Mouse (Mus musculus): ENCODE measurements around the gene Hspb2. TPM values are rescaled to one million over a fixed set of nuclear protein-coding genes. Genes with fewer than 3 reads are reported as not detected.

Gene Hspb2
- polyA plus RNA-seq, 1 experiment from 2014 or later, result 0.48 TPM

DNA sequence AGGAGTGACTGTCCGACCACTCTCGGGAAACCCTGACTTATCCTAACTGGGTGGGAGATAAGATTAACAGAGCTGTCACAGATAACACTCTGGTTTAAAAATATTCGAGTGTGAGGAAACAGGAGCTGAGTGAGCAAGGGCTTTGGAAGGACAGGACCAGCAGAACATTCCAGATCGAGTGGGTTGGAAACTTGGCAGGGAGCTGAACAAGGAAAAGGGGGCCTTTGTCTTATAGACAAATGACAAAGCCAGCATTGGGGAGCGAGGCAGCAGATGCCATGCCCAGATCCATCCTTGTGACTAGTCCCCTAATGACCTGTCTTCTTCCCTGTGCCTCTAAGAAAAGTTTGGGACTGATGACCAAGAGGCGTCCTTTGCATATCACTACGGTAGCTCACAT is 1.8 kb upstream of the Hspb2 start:
- 75% methylated on average over 7 of the region's 7 CpGs for WGBS
- no peak for DNase-seq (ENCODE audit: low spot score, missing footprints)
- Histone ChIP-seq H3K4me1 (ENCODE audit: control insufficient read depth, insufficient read depth, low read length) (no peaks in the 10 kb centered on the region), H3K36me3 (ENCODE audit: control insufficient read depth, insufficient read depth, low read length) (no peaks in the 10 kb centered on the region), H3K9me3 (ENCODE audit: control insufficient read depth, low read length) (no peaks in the 10 kb centered on the region), H3K9ac (ENCODE audit: low read length) (no peak overlapping the region), H3K4me2 (no peak overlapping the region), H3K27ac (ENCODE audit: low read depth, low read length) (no peak overlapping the region), H3K4me3 (ENCODE audit: low read depth, low read length) (no peak overlapping the region), H3K27me3 (ENCODE audit: control insufficient read depth, insufficient read depth, low read length) (no peaks in the 10 kb centered on the region)
- ATAC-seq (ENCODE audit: low FRiP score), result no peak

DNA sequence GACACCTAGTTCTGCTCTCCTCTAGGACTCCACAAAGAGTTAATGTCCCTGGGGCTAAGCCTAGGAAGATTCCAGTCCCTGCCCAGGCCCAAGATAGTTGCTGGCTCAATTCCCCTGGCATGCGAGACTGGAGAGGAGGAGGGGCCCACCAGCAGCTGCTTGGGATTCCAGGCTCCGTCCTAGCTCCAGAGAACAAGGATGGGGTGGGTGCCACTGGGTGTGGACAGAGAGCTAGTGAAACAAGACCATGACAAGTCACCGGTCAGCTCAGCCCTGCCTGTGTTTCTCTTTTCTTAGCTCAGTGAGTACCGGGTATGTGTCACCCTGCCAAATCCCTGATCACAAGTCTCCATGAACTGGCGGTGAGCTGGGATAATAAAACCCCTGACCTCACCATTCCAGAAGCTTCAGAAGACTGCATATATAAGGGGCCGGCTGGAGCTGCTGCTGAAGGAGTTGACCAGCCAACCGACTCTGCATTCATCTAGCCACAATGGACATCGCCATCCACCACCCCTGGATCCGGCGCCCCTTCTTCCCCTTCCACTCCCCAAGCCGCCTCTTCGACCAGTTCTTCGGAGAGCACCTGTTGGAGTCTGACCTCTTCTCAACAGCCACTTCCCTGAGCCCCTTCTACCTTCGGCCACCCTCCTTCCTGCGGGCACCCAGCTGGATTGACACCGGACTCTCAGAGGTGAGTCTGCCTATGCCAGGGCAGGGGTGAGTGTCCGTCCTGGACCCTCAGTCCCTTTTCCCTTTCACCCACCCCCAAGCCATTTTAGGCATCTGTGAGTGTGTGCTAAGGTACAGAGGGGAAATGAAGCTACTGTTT is 846 bp upstream of the Hspb2 start:
- Histone ChIP-seq H3K4me1 (ENCODE audit: control insufficient read depth, insufficient read depth, low read length) (no peaks in the 10 kb centered on the region), H3K27me3 (ENCODE audit: control insufficient read depth, insufficient read depth, low read length) (no peaks in the 10 kb centered on the region), H3K4me2 (no peak overlapping the region), H3K36me3 (ENCODE audit: control insufficient read depth, insufficient read depth, low read length) (no peaks in the 10 kb centered on the region), H3K9ac (ENCODE audit: low read length) (no peak overlapping the region), H3K27ac (ENCODE audit: low read depth, low read length) (no peak overlapping the region), H3K4me3 (ENCODE audit: low read depth, low read length) (no peak overlapping the region), H3K9me3 (ENCODE audit: control insufficient read depth, low read length) (no peaks in the 10 kb centered on the region)
- 73% methylated on average over 17 of the region's 17 CpGs for WGBS
- no peak for ATAC-seq (ENCODE audit: low FRiP score)
- no peak for DNase-seq (ENCODE audit: low spot score, missing footprints)

DNA sequence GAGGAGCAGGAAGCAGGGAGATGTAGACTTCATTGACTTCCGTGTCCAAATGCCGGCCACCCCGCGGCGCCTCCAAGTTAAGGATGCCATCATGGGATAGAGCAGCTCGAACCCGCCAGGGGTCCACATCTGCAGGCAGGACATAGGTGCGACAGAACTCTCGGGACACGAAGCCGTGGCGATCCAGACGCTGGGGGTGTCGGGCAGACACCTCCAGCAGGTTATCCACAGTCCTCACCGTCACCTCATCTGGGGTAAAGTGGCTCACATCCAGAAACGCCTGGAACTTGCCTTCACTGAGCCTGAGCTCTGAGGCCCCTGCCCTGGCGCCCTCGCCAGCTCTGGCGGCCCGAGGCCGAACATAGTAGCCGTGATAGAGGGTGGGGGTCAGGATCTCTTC is 831 bp downstream of the Hspb2 start, which contains the start of gene Cryab:
TSS of gene Cryab (plus strand) at position 3 of the 400 bp plus-strand sequence.
- H3K27ac ChIP-seq (ENCODE audit: low read depth, low read length), result no peak within 1 kb of the TSS
- H3K36me3 ChIP-seq (ENCODE audit: control insufficient read depth, insufficient read depth, low read length), result no peaks in the 10 kb centered on the region
- 79% methylated on average over 22 of the region's 22 CpGs for WGBS
- DNase-seq (ENCODE audit: low spot score, missing footprints), result no peak
- no peak within 1 kb of the TSS for H3K4me3 ChIP-seq (ENCODE audit: low read depth, low read length)
- no peaks in the 10 kb centered on the region for H3K9me3 ChIP-seq (ENCODE audit: control insufficient read depth, low read length)
- H3K9ac ChIP-seq (ENCODE audit: low read length), result no peak within 1 kb of the TSS
- no peak for ATAC-seq (ENCODE audit: low FRiP score)
- no peaks in the 10 kb centered on the region for H3K27me3 ChIP-seq (ENCODE audit: control insufficient read depth, insufficient read depth, low read length)
- H3K4me1 ChIP-seq (ENCODE audit: control insufficient read depth, insufficient read depth, low read length), result no peaks in the 10 kb centered on the region
- H3K4me2 ChIP-seq, result no peak within 1 kb of the TSS

- H3K9ac ChIP-seq (ENCODE audit: low read length), result no peak overlapping the region
- H3K4me2 ChIP-seq, result no peak overlapping the region
- H3K9me3 ChIP-seq (ENCODE audit: control insufficient read depth, low read length), result no peaks in the 10 kb centered on the region
- DNase-seq (ENCODE audit: low spot score, missing footprints), result no peak
- peaks cover 2% of the 10 kb centered on the region; the same call in 1 of the 2 replicates for H3K4me1 ChIP-seq (ENCODE audit: control insufficient read depth, insufficient read depth, low read length)
- no peaks in the 10 kb centered on the region; the same call in 1 of the 2 replicates for H3K27me3 ChIP-seq (ENCODE audit: control insufficient read depth, insufficient read depth, low read length)
- H3K4me3 ChIP-seq (ENCODE audit: low read depth, low read length), result no peak overlapping the region
- H3K27ac ChIP-seq (ENCODE audit: low read depth, low read length), result no peak overlapping the region
- no peaks in the 10 kb centered on the region for H3K36me3 ChIP-seq (ENCODE audit: control insufficient read depth, insufficient read depth, low read length)
- ATAC-seq (ENCODE audit: low FRiP score), result no peak
- 72% methylated on average over 6 of the region's 6 CpGs for WGBS
Measured at GRCm38 (mm10) chr9:50750706-50751105, 1.4 kb downstream of the Hspb2 start.

GRCm38 (mm10) chr9:50746214-50746677 is 5.9 kb downstream of the Hspb2 start, which contains the start of gene 2310030G06Rik:
Gene 2310030G06Rik (minus strand): TSS chr9:50746536.
- H3K4me3 ChIP-seq (ENCODE audit: low read depth, low read length), result peak within 1 kb of the TSS; percentile 28
- H3K27ac ChIP-seq (ENCODE audit: low read depth, low read length), result no peak within 1 kb of the TSS
- H3K27me3 ChIP-seq (ENCODE audit: control insufficient read depth, insufficient read depth, low read length), result no peaks in the 10 kb centered on the region; the same call in 1 of the 2 replicates
- peak within 1 kb of the TSS; percentile 53 for H3K4me2 ChIP-seq
- H3K9ac ChIP-seq (ENCODE audit: low read length), result peak within 1 kb of the TSS; percentile 59
- WGBS, result 1% methylated on average over 19 of the region's 19 CpGs
- DNase-seq (ENCODE audit: low spot score, missing footprints) (peak; percentile 82), ATAC-seq (ENCODE audit: low FRiP score) (no peak)
- no peaks in the 10 kb centered on the region for H3K36me3 ChIP-seq (ENCODE audit: control insufficient read depth, insufficient read depth, low read length)
- no peaks in the 10 kb centered on the region for H3K9me3 ChIP-seq (ENCODE audit: control insufficient read depth, low read length)
- H3K4me1 ChIP-seq (ENCODE audit: control insufficient read depth, insufficient read depth, low read length), result peaks cover 2% of the 10 kb centered on the region; the same call in 1 of the 2 replicates

GRCm38 (mm10) chr9:50745806-50746205 is 6.3 kb downstream of the Hspb2 start:
- Histone ChIP-seq H3K27me3 (ENCODE audit: control insufficient read depth, insufficient read depth, low read length) (no peaks in the 10 kb centered on the region; the same call in 1 of the 2 replicates), H3K4me1 (ENCODE audit: control insufficient read depth, insufficient read depth, low read length) (peaks cover 2% of the 10 kb centered on the region; the same call in 1 of the 2 replicates), H3K4me2 (peak overlapping the region; percentile 53), H3K4me3 (ENCODE audit: low read depth, low read length) (peak overlapping the region; percentile 28), H3K9me3 (ENCODE audit: control insufficient read depth, low read length) (no peaks in the 10 kb centered on the region), H3K36me3 (ENCODE audit: control insufficient read depth, insufficient read depth, low read length) (no peaks in the 10 kb centered on the region), H3K27ac (ENCODE audit: low read depth, low read length) (no peak overlapping the region), H3K9ac (ENCODE audit: low read length) (peak overlapping the region; percentile 59)
- no peak for DNase-seq (ENCODE audit: low spot score, missing footprints)
- WGBS, result 14% methylated on average over 7 of the region's 7 CpGs
- ATAC-seq (ENCODE audit: low FRiP score), result no peak

DNA sequence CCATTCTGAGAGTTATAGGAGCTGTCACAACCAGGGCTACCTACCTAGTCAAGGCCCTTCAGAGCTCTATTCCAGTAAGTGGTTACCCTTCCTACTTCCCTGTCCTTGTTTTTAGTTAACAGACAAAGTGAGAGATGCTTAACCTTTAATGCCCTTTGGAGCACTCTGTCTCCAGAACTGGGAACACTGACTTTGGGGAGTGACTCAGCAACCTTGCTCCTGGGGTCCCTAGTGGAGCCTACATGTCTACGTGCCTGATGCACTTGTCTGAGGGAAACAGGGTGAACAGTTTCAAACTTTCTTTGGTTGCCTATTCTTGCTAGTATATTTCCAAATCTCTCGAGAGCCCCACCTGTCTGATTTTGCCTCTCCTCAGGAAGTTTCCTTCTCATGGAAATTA is 9.4 kb downstream of the Hspb2 start:
- DNase-seq (ENCODE audit: low spot score, missing footprints), result no peak
- ATAC-seq (ENCODE audit: low FRiP score), result no peak
- no peak overlapping the region for H3K4me2 ChIP-seq
- no peaks in the 10 kb centered on the region; the same call in 1 of the 2 replicates for H3K27me3 ChIP-seq (ENCODE audit: control insufficient read depth, insufficient read depth, low read length)
- H3K4me1 ChIP-seq (ENCODE audit: control insufficient read depth, insufficient read depth, low read length), result peaks cover 2% of the 10 kb centered on the region; the same call in 1 of the 2 replicates
- WGBS, result 78% methylated on average over 2 of the region's 2 CpGs
- H3K4me3 ChIP-seq (ENCODE audit: low read depth, low read length), result no peak overlapping the region
- H3K36me3 ChIP-seq (ENCODE audit: control insufficient read depth, insufficient read depth, low read length), result no peaks in the 10 kb centered on the region
- H3K9me3 ChIP-seq (ENCODE audit: control insufficient read depth, low read length), result no peaks in the 10 kb centered on the region
- H3K9ac ChIP-seq (ENCODE audit: low read length), result no peak overlapping the region
- no peak overlapping the region for H3K27ac ChIP-seq (ENCODE audit: low read depth, low read length)

GRCm38 (mm10) chr9:50742261-50742660 is 9.9 kb downstream of the Hspb2 start:
- ATAC-seq (ENCODE audit: low FRiP score) (no peak), DNase-seq (ENCODE audit: low spot score, missing footprints) (no peak)
- WGBS, result 84% methylated on average over 3 of the region's 3 CpGs

More at GRCm38 (mm10) chr9:50742261-50742660, 9.9 kb downstream of the Hspb2 start:
- no peaks in the 10 kb centered on the region; the same call in 1 of the 2 replicates for H3K27me3 ChIP-seq (ENCODE audit: control insufficient read depth, insufficient read depth, low read length)
- peaks cover 2% of the 10 kb centered on the region; the same call in 1 of the 2 replicates for H3K4me1 ChIP-seq (ENCODE audit: control insufficient read depth, insufficient read depth, low read length)
- H3K9me3 ChIP-seq (ENCODE audit: control insufficient read depth, low read length), result no peaks in the 10 kb centered on the region
- H3K4me2 ChIP-seq, result no peak overlapping the region
- H3K4me3 ChIP-seq (ENCODE audit: low read depth, low read length), result no peak overlapping the region
- no peaks in the 10 kb centered on the region for H3K36me3 ChIP-seq (ENCODE audit: control insufficient read depth, insufficient read depth, low read length)
- no peak overlapping the region for H3K9ac ChIP-seq (ENCODE audit: low read length)
- no peak overlapping the region for H3K27ac ChIP-seq (ENCODE audit: low read depth, low read length)

Data from midbrain, embryonic 11.5 days (tissue).